Mouse (Mus musculus): Measurements from ENCODE around the gene Egr4. TPM values are rescaled to one million over a fixed set of nuclear protein-coding genes. Genes with fewer than 3 reads are reported as not detected.
A peak's percentile ranks its signal among the peaks of the same experiment; 100 is the strongest.

Gene Egr4
- total and polyA plus RNA-seq, 3 experiments: not detected

- no peaks in the 10 kb centered on the region for H3K79me2 ChIP-seq (replicated peaks; ENCODE audit: control insufficient read depth, extremely low read depth, insufficient read depth, poor library complexity, severe bottlenecking)
- H3K4me1 ChIP-seq (ENCODE audit: control insufficient read depth in 1 of 2, insufficient read depth in 2 of 2): peaks cover 2 to 5% of the 10 kb centered on the region in 2 experiments; a peak in 2 of 4 replicates
- no peak overlapping the region for H3K4me3 ChIP-seq (replicated peaks in 1 of 3; ENCODE audit: low read depth in 2 of 3, low read length in 2 of 3, poor library complexity in 1 of 3)
- in situ Hi-C loops (cut with MboI; ENCODE audit: low pct_ligation_motif_present, low pct_unique_long_range_greater_than_20kb, low sequenced_read_pairs): loop anchor here (25.0 kb wide), 1 partner anchor 440 kb away; the partner anchor contains the start of genes Nat8f1, Nat8f4 and Tprkb
- TF ChIP-seq MXI1 (IDR thresholded peaks at IDR 0.05; ENCODE audit: low read depth, low read length) (no peak), PAX5 (IDR thresholded peaks at IDR 0.05; ENCODE audit: low read length) (no peak), JUN (IDR thresholded peaks at IDR 0.05; ENCODE audit: insufficient read depth, low read depth, low read length) (no peak), EP300 (IDR thresholded peaks at IDR 0.05; ENCODE audit: low read length) (no peak), MAZ (IDR thresholded peaks at IDR 0.05; ENCODE audit: low read depth, low read length) (no peak), HCFC1 (IDR thresholded peaks at IDR 0.05; ENCODE audit: low read depth, low read length) (no peak), RAD21 (IDR thresholded peaks at IDR 0.05; ENCODE audit: low read depth, low read length) (no peak), USF1 (IDR thresholded peaks at IDR 0.05; ENCODE audit: low read depth, low read length) (no peak), KAT2A (IDR thresholded peaks at IDR 0.05; ENCODE audit: insufficient replicate concordance, low read length) (no peak), SMC3 (IDR thresholded peaks at IDR 0.05; ENCODE audit: low read depth, low read length) (no peak), ZKSCAN1 (IDR thresholded peaks at IDR 0.05; ENCODE audit: borderline replicate concordance, low read depth, low read length) (no peak), MEF2A (IDR thresholded peaks at IDR 0.05; ENCODE audit: borderline replicate concordance, low read depth, low read length) (no peak), CHD2 (IDR thresholded peaks at IDR 0.05; ENCODE audit: low read length) (no peak), TCF12 (IDR thresholded peaks at IDR 0.05; ENCODE audit: low read depth, low read length) (no peak), ZMIZ1 (IDR thresholded peaks at IDR 0.05; ENCODE audit: low read depth, low read length) (no peak), MYC (IDR thresholded peaks at IDR 0.05; ENCODE audit: low read depth, low read length) (no peak)
- peaks cover 23 to 33% of the 10 kb centered on the region in 2 experiments for H3K36me3 ChIP-seq (replicated peaks in 1 of 2; ENCODE audit: control insufficient read depth in 1 of 2, insufficient read depth in 1 of 2, low read length in 1 of 2)
- peaks cover 19% of the 10 kb centered on the region for H3K27me3 ChIP-seq (replicated peaks)
- no peaks in the 10 kb centered on the region for H3K9me3 ChIP-seq (replicated peaks; ENCODE audit: low read length)
- dilution Hi-C loops (cut with MboI; ENCODE audit: extremely low pct_ligation_motif_present, extremely low pct_unique_long_range_greater_than_20kb, low sequenced_read_pairs): no loop called here
- DNase-seq (ENCODE audit: extremely low read depth): no peak
- no peak overlapping the region for H3K9ac ChIP-seq (ENCODE audit: insufficient read depth, low read depth)
- no peak overlapping the region for H3K4me2 ChIP-seq (ENCODE audit: insufficient read depth, low read depth, poor library complexity, severe bottlenecking)
- no peak overlapping the region for H3K27ac ChIP-seq (ENCODE audit: insufficient read depth, low read depth)
These were observed 41.4 kb downstream of the Egr4 start for GRCm38 (mm10) chr6:85471962-85472361.

- H3K36me3 ChIP-seq (replicated peaks in 1 of 2; ENCODE audit: control insufficient read depth in 1 of 2, insufficient read depth in 1 of 2, low read length in 1 of 2): peaks cover 44 to 54% of the 10 kb centered on the region in 2 experiments
- dilution Hi-C loops (cut with MboI; ENCODE audit: extremely low pct_ligation_motif_present, extremely low pct_unique_long_range_greater_than_20kb, low sequenced_read_pairs): no loop called here
- no peak for DNase-seq (ENCODE audit: extremely low read depth)
These were observed 43.5 kb downstream of the Egr4 start for GRCm38 (mm10) chr6:85469660-85470430.

More at GRCm38 (mm10) chr6:85469660-85470430, 43.5 kb downstream of the Egr4 start:
- Histone ChIP-seq H3K9ac (ENCODE audit: insufficient read depth, low read depth) (no peak overlapping the region), H3K4me1 (ENCODE audit: control insufficient read depth in 1 of 2, insufficient read depth in 2 of 2) (peaks cover 2 to 5% of the 10 kb centered on the region in 2 experiments; a peak in 2 of 4 replicates), H3K79me2 (replicated peaks; ENCODE audit: control insufficient read depth, extremely low read depth, insufficient read depth, poor library complexity, severe bottlenecking) (0 out of 2 replicates have a peak, but pooled peaks cover 6% of the 10 kb centered on the region), H3K4me3 (replicated peaks in 1 of 3; ENCODE audit: low read depth in 2 of 3, low read length in 2 of 3, poor library complexity in 1 of 3) (no peak overlapping the region), H3K27me3 (replicated peaks) (peaks cover 10% of the 10 kb centered on the region), H3K4me2 (ENCODE audit: insufficient read depth, low read depth, poor library complexity, severe bottlenecking) (no peak overlapping the region), H3K9me3 (replicated peaks; ENCODE audit: low read length) (no peaks in the 10 kb centered on the region), H3K27ac (ENCODE audit: insufficient read depth, low read depth) (no peak overlapping the region)
- TF ChIP-seq POLR2A (IDR thresholded peaks at IDR 0.05; ENCODE audit: low read depth, low read length) (peak; percentile 19; the same call in 1 of the 2 replicates), ZMIZ1 (IDR thresholded peaks at IDR 0.05; ENCODE audit: low read depth, low read length) (peak; percentile 5; the same call in 1 of the 2 replicates), POLR2AphosphoS2 (IDR thresholded peaks at IDR 0.05; ENCODE audit: low read depth, low read length) (0 out of 2 replicates have a peak, but pooled peaks have one; percentile 58), CHD2 (IDR thresholded peaks at IDR 0.05; ENCODE audit: low read length) (peak; percentile 16), MYC (IDR thresholded peaks at IDR 0.05; ENCODE audit: low read depth, low read length) (no peak)
- in situ Hi-C loops (cut with MboI; ENCODE audit: low pct_ligation_motif_present, low pct_unique_long_range_greater_than_20kb, low sequenced_read_pairs): loop anchor here (25.0 kb wide), 1 partner anchor 442 kb away; the partner anchor contains the start of genes Nat8f1, Nat8f4 and Tprkb

Measured in CH12.LX (cell line).